In the genomic region with DNA sequence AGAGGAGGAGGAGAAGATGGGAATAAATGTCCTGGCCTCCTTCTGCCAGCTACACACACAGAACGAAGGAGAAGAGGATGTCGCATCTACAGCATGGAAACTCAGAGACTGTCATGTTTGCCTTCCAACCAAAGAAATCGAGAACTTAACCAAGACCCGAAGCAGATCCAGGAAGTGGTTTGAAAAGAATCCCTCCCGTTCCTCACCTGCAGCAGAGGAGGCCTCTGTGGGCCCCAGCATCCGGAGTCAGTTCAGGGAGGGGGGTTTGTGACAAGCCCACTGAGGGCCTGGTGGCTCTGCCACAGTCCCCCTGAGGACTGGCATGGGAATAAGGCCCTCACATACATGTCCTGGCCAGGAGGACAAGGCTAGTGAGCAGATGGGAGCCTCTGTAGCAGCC, we compare ENCODE assay signal across 23 mouse cellular contexts. TPM values are rescaled to one million over a fixed set of nuclear protein-coding genes. Genes with fewer than 3 reads are reported as not detected.
DNase-seq lines count a peak whose midpoint lies in the region; ATAC-seq and TF ChIP-seq lines count a peak whose summit lies in the region.
"Had no signal": no experiment of that assay in that cellular context is flagged by ENCODE, and none has a peak within 500 bp of the region (broad histone marks: within the 10 kb centered on the region; RNA-seq: fewer than 3 reads in every experiment).

No protein-coding gene starts in this region.

- no peak for ATAC-seq in heart, postnatal 0 days (ENCODE audit: insufficient read depth, low read depth)
- ATAC-seq in granulocyte monocyte progenitor cell, adult 5-6 weeks (replicated peaks; ENCODE audit: poor library complexity, severe bottlenecking), result peak; percentile 54
- no peak for ATAC-seq in stomach, postnatal 0 days (ENCODE audit: low FRiP score, low TSS enrichment)
- no peak for ATAC-seq in hindbrain, embryonic 13.5 days (ENCODE audit: low FRiP score)
- ATAC-seq: forebrain, embryonic 16.5 days; midbrain, embryonic 15.5 days had no signal

- H3K9ac ChIP-seq in heart, postnatal 0 days (replicated peaks; ENCODE audit: low read depth, low read length), result no peak overlapping the region
- no peak overlapping the region for H3K9ac ChIP-seq in stomach, postnatal 0 days (ENCODE audit: low read length)
- H3K9ac ChIP-seq in hindbrain, embryonic 13.5 days, result no peak overlapping the region
- H3K9ac ChIP-seq: heart, embryonic 12.5 days; hindbrain, embryonic 14.5 days; lung, embryonic 14.5 days; midbrain, embryonic 15.5 days had no signal

- no peak for TF ChIP-seq EP300 in heart, postnatal 0 days (IDR thresholded peaks at IDR 0.05; ENCODE audit: low read depth)
- no peak for TF ChIP-seq EP300 in stomach, postnatal 0 days (optimal IDR thresholded peaks at IDR 0.05)

- H3K27me3 ChIP-seq in heart, postnatal 0 days (ENCODE audit: control insufficient read depth, insufficient read depth, low read length), result no peaks in the 10 kb centered on the region
- H3K27me3 ChIP-seq in stomach, postnatal 0 days (ENCODE audit: control insufficient read depth, insufficient read depth, low read length), result no peaks in the 10 kb centered on the region
- 0 out of 2 replicates have a peak, but pooled peaks cover 3% of the 10 kb centered on the region for H3K27me3 ChIP-seq in hindbrain, embryonic 13.5 days
- H3K27me3 ChIP-seq: heart, embryonic 12.5 days; midbrain, embryonic 15.5 days had no signal

- H3K36me3 ChIP-seq in heart, postnatal 0 days (replicated peaks; ENCODE audit: control insufficient read depth, insufficient read depth, low read length), result no peaks in the 10 kb centered on the region
- H3K36me3 ChIP-seq in stomach, postnatal 0 days (ENCODE audit: control insufficient read depth, insufficient read depth, low read length), result no peaks in the 10 kb centered on the region
- H3K36me3 ChIP-seq in hindbrain, embryonic 13.5 days, result no peaks in the 10 kb centered on the region
- H3K36me3 ChIP-seq: embryonic facial prominence, embryonic 10.5 days; G1E; heart, embryonic 12.5 days; midbrain, embryonic 15.5 days had no signal

- H3K4me3 ChIP-seq in heart, postnatal 0 days (ENCODE audit: low read depth, low read length), result no peak overlapping the region
- H3K4me3 ChIP-seq in stomach, postnatal 0 days (ENCODE audit: low read depth, low read length), result no peak overlapping the region
- no peak overlapping the region for H3K4me3 ChIP-seq in hindbrain, embryonic 13.5 days
- H3K4me3 ChIP-seq: embryonic facial prominence, embryonic 10.5 days; erythroblast, embryonic 14.5 days; heart, embryonic 12.5 days; midbrain, embryonic 15.5 days had no signal

- H3K27ac ChIP-seq in heart, postnatal 0 days (ENCODE audit: low read depth), result peak overlapping the region; percentile 43; the same call in 1 of the 2 replicates
- H3K27ac ChIP-seq in stomach, postnatal 0 days (replicated peaks), result no peak overlapping the region
- no peak overlapping the region for H3K27ac ChIP-seq in hindbrain, embryonic 13.5 days
- H3K27ac ChIP-seq: embryonic facial prominence, embryonic 10.5 days; hindbrain, embryonic 14.5 days; midbrain, embryonic 15.5 days had no signal

- H3K9me3 ChIP-seq in heart, postnatal 0 days (replicated peaks; ENCODE audit: control insufficient read depth, low read length), result no peaks in the 10 kb centered on the region
- H3K9me3 ChIP-seq in stomach, postnatal 0 days (ENCODE audit: control insufficient read depth, low read length), result no peaks in the 10 kb centered on the region
- H3K9me3 ChIP-seq in hindbrain, embryonic 13.5 days, result no peaks in the 10 kb centered on the region
- H3K9me3 ChIP-seq: embryonic facial prominence, embryonic 10.5 days; G1E; heart, embryonic 12.5 days; midbrain, embryonic 15.5 days had no signal

- no peaks in the 10 kb centered on the region for H3K4me1 ChIP-seq in heart, postnatal 0 days (ENCODE audit: control insufficient read depth, insufficient read depth)
- no peaks in the 10 kb centered on the region for H3K4me1 ChIP-seq in stomach, postnatal 0 days (replicated peaks; ENCODE audit: control insufficient read depth, insufficient read depth)
- no peaks in the 10 kb centered on the region for H3K4me1 ChIP-seq in hindbrain, embryonic 13.5 days (replicated peaks)
- H3K4me1 ChIP-seq: embryonic facial prominence, embryonic 10.5 days; midbrain, embryonic 15.5 days had no signal

- no peak for DNase-seq in heart, postnatal 0 days (ENCODE audit: low spot score)
- no peak for DNase-seq in heart, adult 8-10 months (ENCODE audit: low spot score)
- DNase-seq in spleen, postnatal 36 days (ENCODE audit: low spot score in 2 of 2), result peak; percentile 39 to 47
- peak; percentile 78 for DNase-seq in thymus, postnatal 4 days
- DNase-seq in stomach, postnatal 0 days (ENCODE audit: low spot score), result no peak
- DNase-seq in layer of hippocampus, adult 8-10 months (ENCODE audit: low spot score in 2 of 2), result no peak
- DNase-seq: adrenal gland, postnatal 25 days; cerebellum, adult 9-11 months; gastrocnemius, postnatal 14 days; kidney, adult 11 months; kidney, postnatal 14 days; lung, embryonic 14.5 days had no signal

- WGBS in heart, postnatal 0 days, result 63% methylated on average over 6 of the region's 6 CpGs
- 60% methylated on average over 6 of the region's 6 CpGs for WGBS in stomach, postnatal 0 days
- WGBS in hindbrain, embryonic 13.5 days, result 82% methylated on average over 6 of the region's 6 CpGs

- no peak for TF ChIP-seq CTCF in heart, postnatal 0 days (IDR thresholded peaks at IDR 0.05; ENCODE audit: low read depth)
- TF ChIP-seq CTCF in stomach, postnatal 0 days (IDR thresholded peaks at IDR 0.05; ENCODE audit: low read depth), result no peak

- no peak overlapping the region for H3K4me2 ChIP-seq in heart, postnatal 0 days (ENCODE audit: low read depth, low read length)
- no peak overlapping the region for H3K4me2 ChIP-seq in stomach, postnatal 0 days (replicated peaks; ENCODE audit: low read depth)
- H3K4me2 ChIP-seq in hindbrain, embryonic 13.5 days, result no peak overlapping the region
- H3K4me2 ChIP-seq: heart, embryonic 12.5 days; hindbrain, embryonic 14.5 days; lung, embryonic 14.5 days; midbrain, embryonic 15.5 days had no signal

RNA-seq across cellular contexts. Expression of a gene that starts 16.2 kb away (rescaled TPM):
- 13.5 and 18.9 TPM in 2 replicates for total RNA-seq in heart, postnatal 0 days (2014; rRNA removed; ENCODE audit: low replicate concordance)
- 23.7 and 25.7 TPM in 2 replicates for polyA plus RNA-seq in heart, postnatal 0 days (2015; fragmentation: Nextera tagmentation; extraction: Ambion mirVana)
- total RNA-seq in heart, adult 8-10 months (2022), result 10 to 100 TPM; 16.5 to 24.0 (median 20.5) TPM
- 109 and 124 TPM in 2 replicates for total RNA-seq in granulocyte monocyte progenitor cell, adult 5-6 weeks (2014; fragmentation: Nextera tagmentation)
- 110 and 120 TPM in 2 replicates for total RNA-seq in granulocyte monocyte progenitor cell, adult 5-6 weeks (2017)
- 26.9 and 28.0 TPM in 2 replicates for polyA plus RNA-seq in stomach, postnatal 0 days (2015; fragmentation: Nextera tagmentation; extraction: Ambion mirVana)
- polyA plus RNA-seq in hindbrain, embryonic 13.5 days (2015; fragmentation: Nextera tagmentation; extraction: Ambion mirVana), result 58.1 and 65.5 TPM in 2 replicates
- 10 to 100 TPM; 36.4 to 45.0 (median 41.1) TPM for total RNA-seq in layer of hippocampus, adult 8-10 months (2022)

RNA-seq across cellular contexts. Expression of a gene that starts 40.0 kb away (rescaled TPM):
- 42.1 and 46.5 TPM in 2 replicates for total RNA-seq in heart, postnatal 0 days (2014; rRNA removed; ENCODE audit: low replicate concordance)
- polyA plus RNA-seq in heart, postnatal 0 days (2015; fragmentation: Nextera tagmentation; extraction: Ambion mirVana), result 23.8 and 27.8 TPM in 2 replicates
- total RNA-seq in heart, adult 8-10 months (2022), result 1 to 10 TPM; 3.7 to 6.7 (median 6.1) TPM
- 14.0 and 15.5 TPM in 2 replicates for total RNA-seq in granulocyte monocyte progenitor cell, adult 5-6 weeks (2014; fragmentation: Nextera tagmentation)
- 9.7 and 17.7 TPM in 2 replicates for total RNA-seq in granulocyte monocyte progenitor cell, adult 5-6 weeks (2017)
- 29.8 and 34.1 TPM in 2 replicates for polyA plus RNA-seq in stomach, postnatal 0 days (2015; fragmentation: Nextera tagmentation; extraction: Ambion mirVana)
- 31.8 and 36.6 TPM in 2 replicates for polyA plus RNA-seq in hindbrain, embryonic 13.5 days (2015; fragmentation: Nextera tagmentation; extraction: Ambion mirVana)
- total RNA-seq in layer of hippocampus, adult 8-10 months (2022), result 1 to 10 TPM; 4.9 to 9.0 (median 6.6) TPM

RNA-seq across cellular contexts. Expression of a gene that starts 47.1 kb away (rescaled TPM):
- not detected in 2 replicates for total RNA-seq in heart, postnatal 0 days (2014; rRNA removed; ENCODE audit: low replicate concordance)
- 0.12 and 0.18 TPM in 2 replicates for polyA plus RNA-seq in heart, postnatal 0 days (2015; fragmentation: Nextera tagmentation; extraction: Ambion mirVana)
- under 1 TPM in 1 of 4 experiments, not detected in 3; 0.59 TPM for total RNA-seq in heart, adult 8-10 months (2022)
- not detected in 2 replicates for total RNA-seq in granulocyte monocyte progenitor cell, adult 5-6 weeks (2014; fragmentation: Nextera tagmentation)
- 0.88 TPM in 1 of 2 replicates, not detected in the other for total RNA-seq in granulocyte monocyte progenitor cell, adult 5-6 weeks (2017)
- 0.11 TPM in 1 of 2 replicates, not detected in the other for polyA plus RNA-seq in stomach, postnatal 0 days (2015; fragmentation: Nextera tagmentation; extraction: Ambion mirVana)
- polyA plus RNA-seq in hindbrain, embryonic 13.5 days (2015; fragmentation: Nextera tagmentation; extraction: Ambion mirVana), result 0.47 and 0.53 TPM in 2 replicates
- total RNA-seq in layer of hippocampus, adult 8-10 months (2022), result under 1 TPM in 3 of 4 experiments, not detected in 1; 0.38 to 0.55 (median 0.54) TPM
- total RNA-seq: layer of hippocampus, postnatal 10 days; liver, adult 2 months had no signal
- polyA plus RNA-seq: erythroblast, embryonic 14.5 days; G1E; liver, adult 2 months had no signal

RNA-seq across cellular contexts. Expression of a gene that starts 52.9 kb away (rescaled TPM):
- 0.65 and 4.9 TPM in 2 replicates for total RNA-seq in heart, postnatal 0 days (2014; rRNA removed; ENCODE audit: low replicate concordance)
- 1.3 and 1.6 TPM in 2 replicates for polyA plus RNA-seq in heart, postnatal 0 days (2015; fragmentation: Nextera tagmentation; extraction: Ambion mirVana)
- 1 to 10 TPM; 2.2 to 3.2 (median 2.9) TPM for total RNA-seq in heart, adult 8-10 months (2022)
- total RNA-seq in granulocyte monocyte progenitor cell, adult 5-6 weeks (2014; fragmentation: Nextera tagmentation), result not detected in 2 replicates
- total RNA-seq in granulocyte monocyte progenitor cell, adult 5-6 weeks (2017), result not detected in 2 replicates
- polyA plus RNA-seq in stomach, postnatal 0 days (2015; fragmentation: Nextera tagmentation; extraction: Ambion mirVana), result 0.30 and 0.33 TPM in 2 replicates
- 4.7 and 4.8 TPM in 2 replicates for polyA plus RNA-seq in hindbrain, embryonic 13.5 days (2015; fragmentation: Nextera tagmentation; extraction: Ambion mirVana)
- total RNA-seq in layer of hippocampus, adult 8-10 months (2022), result 1 to 10 TPM; 2.6 to 3.5 (median 3.0) TPM
- total RNA-seq: liver, adult 2 months had no signal
- polyA plus RNA-seq: G1E had no signal

Comparison
In these comparisons a context has a peak if more than half of its experiments do, and no peak if none do; other contexts are left out.
1. DNase-seq: peak in spleen, postnatal 36 days (2 of 2) and thymus, postnatal 4 days (single experiment); none in heart, postnatal 0 days (single experiment), heart, adult 8-10 months (single experiment), stomach, postnatal 0 days (single experiment) and layer of hippocampus, adult 8-10 months (0 of 2).